Mouse (Mus musculus): ENCODE results near the gene Gm13124. TPM values are rescaled to one million over a fixed set of nuclear protein-coding genes. Genes with fewer than 3 reads are reported as not detected.

The Gm13124 gene
- polyA plus RNA-seq, 1 experiment from 2014 or later, result not detected

Other genes with a start within 250 kb of the Gm13124 start
- not detected in 2 replicates for gene Gm13128, start 234.9 kb downstream of the Gm13124 start, polyA plus RNA-seq (2015; fragmentation: Nextera tagmentation; extraction: Ambion mirVana)
- not detected in 2 replicates for gene Gm13119, start 207.2 kb downstream of the Gm13124 start, polyA plus RNA-seq (2015; fragmentation: Nextera tagmentation; extraction: Ambion mirVana)
- not detected in 2 replicates for gene Pramef20, start 187.2 kb downstream of the Gm13124 start, polyA plus RNA-seq (2015; fragmentation: Nextera tagmentation; extraction: Ambion mirVana)
- gene Pramef12, start 156.7 kb downstream of the Gm13124 start, polyA plus RNA-seq (2015; fragmentation: Nextera tagmentation; extraction: Ambion mirVana), result not detected in 2 replicates
- gene 1700012P22Rik, start 126.4 kb downstream of the Gm13124 start, polyA plus RNA-seq (2015; fragmentation: Nextera tagmentation; extraction: Ambion mirVana), result not detected in 2 replicates
- not detected in 2 replicates for gene Gm9944, start 111.8 kb downstream of the Gm13124 start, polyA plus RNA-seq (2015; fragmentation: Nextera tagmentation; extraction: Ambion mirVana)
- gene Aadacl3, start 101.4 kb downstream of the Gm13124 start, polyA plus RNA-seq (2015; fragmentation: Nextera tagmentation; extraction: Ambion mirVana), result not detected in 2 replicates
- not detected in 2 replicates for gene 9430007A20Rik, start 45.3 kb downstream of the Gm13124 start, polyA plus RNA-seq (2015; fragmentation: Nextera tagmentation; extraction: Ambion mirVana)
- not detected in 2 replicates for gene Aadacl4, start 48.6 kb upstream of the Gm13124 start, polyA plus RNA-seq (2015; fragmentation: Nextera tagmentation; extraction: Ambion mirVana)
- not detected in 2 replicates for gene Gm436, start 121.2 kb upstream of the Gm13124 start, polyA plus RNA-seq (2015; fragmentation: Nextera tagmentation; extraction: Ambion mirVana)
- not detected in 2 replicates for gene Gm13178, start 156.3 kb upstream of the Gm13124 start, polyA plus RNA-seq (2015; fragmentation: Nextera tagmentation; extraction: Ambion mirVana)
- gene Gm438, start 221.4 kb upstream of the Gm13124 start, polyA plus RNA-seq (2015; fragmentation: Nextera tagmentation; extraction: Ambion mirVana), result 0.10 TPM in 1 of 2 replicates, not detected in the other